Mouse (Mus musculus) intestine, embryonic 15.5 days (tissue): ENCODE data around the gene Gjd3. TPM values are rescaled to one million over a fixed set of nuclear protein-coding genes. Genes with fewer than 3 reads are reported as not detected.
"Not testable (repeated sequence)": the region's sequence is repeated elsewhere in the genome, so short reads cannot be mapped to it uniquely, and the experiment has no call there.

ENCODE experiments used
- ATAC-seq: fragments of 200-750 bp; cut with Nextera tagmentation; 2 replicates; pipeline ENCODE4 v1.8.0; 2017; ENCODE audit warnings: moderate TSS enrichment, moderate library complexity
- H3K27ac ChIP-seq: fragments of 300-500 bp; sonication (generic); 2 replicates; pipeline ENCODE4 v1.5.1; 2015; ENCODE audit warnings: mild to moderate bottlenecking, inconsistent platforms
- H3K27me3 ChIP-seq: fragments of 300-500 bp; sonication (generic); replicated peaks from 2 replicates; pipeline ENCODE4 v1.6.1; 2015; ENCODE audit warnings: inconsistent platforms
- H3K36me3 ChIP-seq: fragments of 300-500 bp; sonication (generic); 2 replicates; pipeline ENCODE4 v1.6.1; 2015; ENCODE audit warnings: inconsistent platforms
- H3K4me1 ChIP-seq: fragments of 300-500 bp; sonication (generic); replicated peaks from 2 replicates; pipeline ENCODE4 v1.6.1; 2015; ENCODE audit warnings: inconsistent platforms
- H3K4me2 ChIP-seq: fragments of 300-500 bp; sonication (generic); replicated peaks from 2 replicates; pipeline ENCODE4 v1.6.1; 2015; ENCODE audit warnings: mild to moderate bottlenecking, inconsistent platforms
- H3K4me3 ChIP-seq: fragments of 300-500 bp; sonication (generic); replicated peaks from 2 replicates; pipeline ENCODE4 v1.5.1; 2015; ENCODE audit warnings: inconsistent platforms
- H3K9ac ChIP-seq: fragments of 300-500 bp; sonication (generic); 2 replicates; pipeline ENCODE4 v1.6.1; 2015; ENCODE audit warnings: inconsistent platforms
- H3K9me3 ChIP-seq: fragments of 300-500 bp; sonication (generic); 2 replicates; pipeline ENCODE4 v1.6.1; 2016; ENCODE audit warnings: inconsistent platforms
- WGBS: fragments of 180-500 bp; shearing (Covaris S2); methylation state at CpG from one replicate; pipeline ENCODE4 v1.1.7; 2015; 5-methylcytosine and 5-hydroxymethylcytosine counted together
- polyA plus RNA-seq: library from polyadenylated mRNA; unstranded; fragments of >200 nt; fragmentation: Nextera tagmentation; extraction: Ambion mirVana; gene quantifications from 2 replicates; pipeline ENCODE4 v1.2.1, GENCODE M21; 2015

The Gjd3 gene
- polyA plus RNA-seq, 1 experiment from 2014 or later: 0.35 TPM

GRCm38 (mm10) chr11:98939084-98939952 lies 43.5 kb downstream of the Gjd3 start:
- H3K27me3 ChIP-seq: no peaks in the 10 kb centered on the region
- H3K4me2 ChIP-seq: peak overlapping the region; percentile 78
- H3K36me3 ChIP-seq: no peaks in the 10 kb centered on the region
- 38% methylated on average over 15 of the region's 15 CpGs for WGBS
- H3K9me3 ChIP-seq: no peaks in the 10 kb centered on the region
- peak overlapping the region; percentile 82 for H3K4me3 ChIP-seq
- peak overlapping the region; percentile 96; the same call in 1 of the 2 replicates for H3K27ac ChIP-seq
- no peak for ATAC-seq
- H3K4me1 ChIP-seq: peaks cover 88% of the 10 kb centered on the region
- peak overlapping the region; percentile 79 for H3K9ac ChIP-seq

- no peaks in the 10 kb centered on the region for H3K36me3 ChIP-seq
- H3K27me3 ChIP-seq: no peaks in the 10 kb centered on the region
- peaks cover 82% of the 10 kb centered on the region for H3K4me1 ChIP-seq
- H3K4me3 ChIP-seq: peak overlapping the region; percentile 82
- 30% methylated on average over 7 of the region's 7 CpGs for WGBS
- no peaks in the 10 kb centered on the region for H3K9me3 ChIP-seq
- peak overlapping the region; percentile 79 for H3K9ac ChIP-seq
- H3K27ac ChIP-seq: peak overlapping the region; percentile 91
- peak overlapping the region; percentile 78 for H3K4me2 ChIP-seq
- ATAC-seq: no peak
These were observed 44.1 kb downstream of the Gjd3 start for GRCm38 (mm10) chr11:98938701-98939083.

GRCm38 (mm10) chr11:98937914-98938694 lies 44.7 kb downstream of the Gjd3 start:
- peaks cover 80% of the 10 kb centered on the region for H3K4me1 ChIP-seq
- H3K36me3 ChIP-seq: no peaks in the 10 kb centered on the region
- peak; percentile 8 for ATAC-seq
- peak overlapping the region; percentile 91 for H3K27ac ChIP-seq
- H3K9ac ChIP-seq: peak overlapping the region; percentile 79
- no peaks in the 10 kb centered on the region for H3K27me3 ChIP-seq
- under 1% methylated on average over 39 of the region's 39 CpGs for WGBS
- H3K4me3 ChIP-seq: peak overlapping the region; percentile 82
- H3K9me3 ChIP-seq: no peaks in the 10 kb centered on the region
- H3K4me2 ChIP-seq: peak overlapping the region; percentile 78

- ATAC-seq: peak; percentile 90
- Histone ChIP-seq H3K9me3 (no peaks in the 10 kb centered on the region), H3K36me3 (no peaks in the 10 kb centered on the region), H3K9ac (peak overlapping the region; percentile 79), H3K4me2 (peak overlapping the region; percentile 78), H3K27me3 (no peaks in the 10 kb centered on the region), H3K27ac (peak overlapping the region; percentile 91), H3K4me3 (peak overlapping the region; percentile 82), H3K4me1 (peaks cover 80% of the 10 kb centered on the region)
- under 1% methylated on average over 37 of the region's 38 CpGs for WGBS
These were observed 45.4 kb downstream of the Gjd3 start for GRCm38 (mm10) chr11:98937410-98937913.

- H3K4me1 ChIP-seq: peaks cover 80% of the 10 kb centered on the region
- H3K4me2 ChIP-seq: peak overlapping the region; percentile 78
- peak overlapping the region; percentile 82 for H3K4me3 ChIP-seq
- WGBS: 4% methylated on average over 23 of the region's 23 CpGs
- H3K9ac ChIP-seq: peak overlapping the region; percentile 29
- H3K27me3 ChIP-seq: no peaks in the 10 kb centered on the region
- H3K36me3 ChIP-seq: no peaks in the 10 kb centered on the region
- peak overlapping the region; percentile 84 for H3K27ac ChIP-seq
- H3K9me3 ChIP-seq: no peaks in the 10 kb centered on the region
- ATAC-seq: peak; percentile 44
These were observed 46.0 kb downstream of the Gjd3 start for GRCm38 (mm10) chr11:98936606-98937409.

- Histone ChIP-seq H3K27ac (peak overlapping the region; percentile 84), H3K4me2 (peak overlapping the region; percentile 78), H3K4me1 (peaks cover 80% of the 10 kb centered on the region), H3K9ac (peak overlapping the region; percentile 29), H3K9me3 (no peaks in the 10 kb centered on the region), H3K36me3 (no peaks in the 10 kb centered on the region), H3K4me3 (peak overlapping the region; percentile 82), H3K27me3 (no peaks in the 10 kb centered on the region)
- WGBS: 2% methylated on average over 29 of the region's 29 CpGs
- ATAC-seq: peak; percentile 41
These were observed 46.6 kb downstream of the Gjd3 start for GRCm38 (mm10) chr11:98936170-98936569.

- Histone ChIP-seq H3K4me3 (no peak overlapping the region), H3K36me3 (no peaks in the 10 kb centered on the region), H3K27me3 (no peaks in the 10 kb centered on the region), H3K4me1 (peaks cover 80% of the 10 kb centered on the region), H3K9ac (no peak overlapping the region), H3K4me2 (0 out of 2 replicates have a peak overlapping the region, but pooled peaks have one; percentile 3), H3K27ac (peak overlapping the region; percentile 3; the same call in 1 of the 2 replicates), H3K9me3 (no peaks in the 10 kb centered on the region)
- 80% methylated on average over 3 of the region's 3 CpGs for WGBS
- ATAC-seq: no peak
These were observed 47.7 kb downstream of the Gjd3 start for GRCm38 (mm10) chr11:98935123-98935522.

- Histone ChIP-seq H3K9ac (no peak overlapping the region), H3K27ac (no peak overlapping the region), H3K27me3 (no peaks in the 10 kb centered on the region), H3K36me3 (no peaks in the 10 kb centered on the region), H3K4me3 (no peak overlapping the region), H3K4me1 (peaks cover 80% of the 10 kb centered on the region), H3K9me3 (no peaks in the 10 kb centered on the region), H3K4me2 (no peak overlapping the region)
- no peak for ATAC-seq
- 81% methylated on average over 3 of the region's 3 CpGs for WGBS
These were observed 48.4 kb downstream of the Gjd3 start for GRCm38 (mm10) chr11:98934367-98934766.

- H3K27me3 ChIP-seq, H3K4me3 ChIP-seq, H3K27ac ChIP-seq, ATAC-seq, H3K9me3 ChIP-seq, H3K9ac ChIP-seq, H3K4me2 ChIP-seq, H3K36me3 ChIP-seq: not testable (repeated sequence)
- H3K4me1 ChIP-seq: peaks cover 80% of the 10 kb centered on the region
- 84% methylated on average over 2 of the region's 2 CpGs for WGBS
These were observed 49.0 kb downstream of the Gjd3 start for GRCm38 (mm10) chr11:98933847-98934246.

GRCm38 (mm10) chr11:98933151-98933550 lies 49.7 kb downstream of the Gjd3 start:
- no peaks in the 10 kb centered on the region for H3K27me3 ChIP-seq
- H3K4me2 ChIP-seq: peak overlapping the region; percentile 59
- WGBS: 46% methylated on average over 9 of the region's 9 CpGs
- H3K4me1 ChIP-seq: peaks cover 80% of the 10 kb centered on the region
- H3K9me3 ChIP-seq: no peaks in the 10 kb centered on the region
- no peak overlapping the region for H3K4me3 ChIP-seq
- no peak overlapping the region for H3K9ac ChIP-seq
- no peak for ATAC-seq
- H3K27ac ChIP-seq: no peak overlapping the region
- no peaks in the 10 kb centered on the region for H3K36me3 ChIP-seq

- H3K9ac ChIP-seq: no peak overlapping the region
- peak overlapping the region; percentile 59 for H3K4me2 ChIP-seq
- H3K36me3 ChIP-seq: no peaks in the 10 kb centered on the region
- no peaks in the 10 kb centered on the region for H3K27me3 ChIP-seq
- H3K27ac ChIP-seq: peak overlapping the region; percentile 89; the same call in 1 of the 2 replicates
- WGBS: 17% methylated on average over 19 of the region's 19 CpGs
- no peaks in the 10 kb centered on the region for H3K9me3 ChIP-seq
- H3K4me1 ChIP-seq: peaks cover 81% of the 10 kb centered on the region
- ATAC-seq: no peak
- H3K4me3 ChIP-seq: no peak overlapping the region
These were observed 50.3 kb downstream of the Gjd3 start for GRCm38 (mm10) chr11:98932293-98933091.
